Mouse (Mus musculus) bone marrow macrophage, adult 2 months (primary cell): ENCODE results near the gene Lrfn1.

Source experiments
- CTCF ChIP-seq: IDR thresholded peaks from 2 replicates; pipeline ENCODE4 v1.5.1; 2012; ENCODE audit warnings: low read depth, mild to moderate bottlenecking, low read length, moderate library complexity
- POLR2A ChIP-seq: IDR thresholded peaks from 2 replicates; pipeline ENCODE4 v1.6.1; 2012; ENCODE audit warnings: mild to moderate bottlenecking, low read depth, low read length, borderline replicate concordance

GRCm38 (mm10) chr7:28442688-28443087 is 9.1 kb upstream of the Lrfn1 start:
- TF ChIP-seq CTCF (no peak), POLR2A (no peak)
